Mouse (Mus musculus) stomach, embryonic 14.5 days (tissue): ENCODE measurements around the gene Nfkb1. TPM values are rescaled to one million over a fixed set of nuclear protein-coding genes. Genes with fewer than 3 reads are reported as not detected.

Source experiments
- polyA plus RNA-seq: library from polyadenylated mRNA; unstranded; fragments of >200 nt; fragmentation: Nextera tagmentation; extraction: Ambion mirVana; gene quantifications from 2 replicates; pipeline ENCODE4 v1.2.1, GENCODE M21; 2014

Gene Nfkb1
- polyA plus RNA-seq, 1 experiment from 2014 or later: 36.2 TPM

Other genes starting within 250 kb of the Nfkb1 start
- 14.0 and 14.6 TPM in 2 replicates for gene Manba, start 205.9 kb downstream of the Nfkb1 start, polyA plus RNA-seq
- gene Slc39a8, start 133.7 kb upstream of the Nfkb1 start, polyA plus RNA-seq: 7.1 and 7.5 TPM in 2 replicates